Mouse (Mus musculus) large intestine, adult 2 months (tissue): ENCODE results near the gene Gpt2. TPM values are rescaled to one million over a fixed set of nuclear protein-coding genes. Genes with fewer than 3 reads are reported as not detected.

Experiments
- DNase-seq: peaks from one replicate; pipeline ENCODE4 v3.0.0-alpha.2; 2012; ENCODE audit warnings: low read depth, low spot score
- WGBS: fragments of 180-500 bp; shearing (Covaris S2); methylation state at CpG from one replicate; pipeline ENCODE4 v1.1.7; 2018; 5-methylcytosine and 5-hydroxymethylcytosine counted together
- polyA plus RNA-seq: library from polyadenylated mRNA; depleted of rRNA; stranded (reverse); fragments of >200 nt; gene quantifications from 2 replicates; pipeline ENCODE4 v1.2.3, GENCODE M21; 2012

Gpt2 gene
- polyA plus RNA-seq, 1 experiment: 4.7 TPM

- WGBS: 92% methylated on average over 10 of the region's 10 CpGs
Observed at GRCm38 (mm10) chr8:85517956-85518355, 25.6 kb downstream of the Gpt2 start.

GRCm38 (mm10) chr8:85520586-85520985 lies 28.2 kb downstream of the Gpt2 start:
- WGBS: 93% methylated on average over 4 of the region's 4 CpGs

More at GRCm38 (mm10) chr8:85517956-85518355, 25.6 kb downstream of the Gpt2 start:
- DNase-seq: no peak

GRCm38 (mm10) chr8:85521332-85521731 lies 29.0 kb downstream of the Gpt2 start:
- DNase-seq: no peak
- WGBS: 90% methylated on average over 8 of the region's 8 CpGs

More at GRCm38 (mm10) chr8:85520586-85520985, 28.2 kb downstream of the Gpt2 start:
- no peak for DNase-seq

- no peak for DNase-seq
- WGBS: 93% methylated on average over 7 of the region's 7 CpGs
Observed at GRCm38 (mm10) chr8:85524086-85524485, 31.7 kb downstream of the Gpt2 start.

- WGBS: 23% methylated on average over 6 of the region's 6 CpGs
- peak; percentile 36 for DNase-seq
Observed at GRCm38 (mm10) chr8:85526105-85526504, 33.7 kb downstream of the Gpt2 start.

- DNase-seq: no peak
- 22% methylated on average over 3 of the region's 3 CpGs for WGBS
Observed at GRCm38 (mm10) chr8:85528959-85529358, 36.6 kb downstream of the Gpt2 start.

- no peak for DNase-seq
- 93% methylated on average over 1 of the region's 1 CpGs for WGBS
Observed at GRCm38 (mm10) chr8:85530717-85531116, 38.3 kb downstream of the Gpt2 start.

GRCm38 (mm10) chr8:85531471-85531870 lies 39.1 kb downstream of the Gpt2 start:
- 54% methylated on average over 3 of the region's 3 CpGs for WGBS
- DNase-seq: no peak

- DNase-seq: no peak
- 89% methylated on average over 4 of the region's 4 CpGs for WGBS
Observed at GRCm38 (mm10) chr8:85532843-85533242, 40.5 kb downstream of the Gpt2 start.

GRCm38 (mm10) chr8:85533434-85533833 lies 41.1 kb downstream of the Gpt2 start:
- 46% methylated on average over 2 of the region's 2 CpGs for WGBS
- DNase-seq: no peak

GRCm38 (mm10) chr8:85534163-85534562 lies 41.8 kb downstream of the Gpt2 start:
- DNase-seq: no peak
- WGBS: 81% methylated on average over 1 of the region's 1 CpGs

- WGBS: 93% methylated on average over 2 of the region's 2 CpGs
- no peak for DNase-seq
Observed at GRCm38 (mm10) chr8:85536332-85536731, 44.0 kb downstream of the Gpt2 start.

GRCm38 (mm10) chr8:85551934-85552333 lies 59.6 kb downstream of the Gpt2 start:
- WGBS: 85% methylated on average over 1 of the region's 1 CpGs
- DNase-seq: no peak

- DNase-seq: no peak
- WGBS: 1% methylated on average over 66 of the region's 66 CpGs
Observed at GRCm38 (mm10) chr8:85554391-85555180, 62.2 kb downstream of the Gpt2 start.

GRCm38 (mm10) chr8:85555181-85556145 lies 63.1 kb downstream of the Gpt2 start, which contains the start of gene Dnaja2:
TSS of gene Dnaja2 (minus strand) at chr8:85555344.
- DNase-seq: no peak

GRCm38 (mm10) chr8:85556986-85557600 lies 64.7 kb downstream of the Gpt2 start:
- no peak for DNase-seq

More at GRCm38 (mm10) chr8:85555181-85556145, 63.1 kb downstream of the Gpt2 start, which contains the start of gene Dnaja2:
- under 1% methylated on average over 77 of the region's 77 CpGs for WGBS

GRCm38 (mm10) chr8:85557601-85557986 lies 65.2 kb downstream of the Gpt2 start:
- no peak for DNase-seq

More at GRCm38 (mm10) chr8:85556986-85557600, 64.7 kb downstream of the Gpt2 start:
- 75% methylated on average over 2 of the region's 2 CpGs for WGBS

GRCm38 (mm10) chr8:85559201-85559600 lies 66.8 kb downstream of the Gpt2 start:
- no peak for DNase-seq
- 91% methylated on average over 1 of the region's 1 CpGs for WGBS

More at GRCm38 (mm10) chr8:85557601-85557986, 65.2 kb downstream of the Gpt2 start:
- 34% methylated on average over 3 of the region's 3 CpGs for WGBS

- WGBS: 45% methylated on average over 2 of the region's 2 CpGs
- no peak for DNase-seq
Observed at GRCm38 (mm10) chr8:85559966-85560365, 67.6 kb downstream of the Gpt2 start.

- WGBS: 46% methylated on average over 8 of the region's 8 CpGs
- no peak for DNase-seq
Observed at GRCm38 (mm10) chr8:85563336-85563735, 71.0 kb downstream of the Gpt2 start.
